Mouse (Mus musculus): ENCODE results near the gene Tnfaip6. TPM values are rescaled to one million over a fixed set of nuclear protein-coding genes. Genes with fewer than 3 reads are reported as not detected.
"Not testable (repeated sequence)": the region's sequence is repeated elsewhere in the genome, so short reads cannot be mapped to it uniquely, and the experiment has no call there.

Tnfaip6 gene
- polyA plus RNA-seq (2015; fragmentation: Nextera tagmentation; extraction: Ambion mirVana), result 8.2 and 9.5 TPM in 2 replicates

GRCm38 (mm10) chr2:52037882-52038281, at the start of gene Tnfaip6:
TSS of gene Tnfaip6 (plus strand) at chr2:52038009.
- Histone ChIP-seq H3K36me3 (no peaks in the 10 kb centered on the region), H3K4me1 (peaks cover 24% of the 10 kb centered on the region), H3K4me3 (replicated peaks) (peak within 1 kb of the TSS; percentile 51), H3K27ac (no peak within 1 kb of the TSS), H3K27me3 (no peaks in the 10 kb centered on the region), H3K9me3 (replicated peaks) (no peaks in the 10 kb centered on the region), H3K4me2 (peak within 1 kb of the TSS; percentile 80), H3K9ac (peak within 1 kb of the TSS; percentile 14; the same call in 1 of the 2 replicates)
- WGBS, result under 1% methylated on average over 17 of the region's 17 CpGs
- ATAC-seq (replicated peaks; ENCODE audit: low FRiP score), result no peak

DNA sequence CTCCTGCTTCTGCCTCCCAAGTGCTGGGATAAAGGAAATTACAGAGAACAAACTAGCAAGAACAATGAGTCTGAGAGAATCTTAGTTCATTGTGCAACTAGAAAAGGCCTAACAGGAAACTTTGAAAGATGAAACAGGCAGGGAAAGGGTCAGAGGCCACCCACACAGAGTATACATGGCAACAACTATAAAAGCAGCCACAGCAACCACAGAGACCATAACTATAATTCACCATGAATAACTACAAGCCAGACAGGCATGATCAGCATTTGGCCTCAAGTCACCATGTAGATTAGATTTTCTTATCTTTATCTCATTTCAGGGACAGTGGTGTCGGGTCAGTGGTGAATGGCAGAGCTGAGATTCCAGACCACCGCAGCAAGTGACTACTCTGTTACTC, 48.2 kb upstream of the Tnfaip6 start:
- Histone ChIP-seq H3K9me3 (replicated peaks) (no peaks in the 10 kb centered on the region), H3K27ac (no peak overlapping the region), H3K27me3 (no peaks in the 10 kb centered on the region), H3K4me2 (no peak overlapping the region), H3K9ac (no peak overlapping the region), H3K4me1 (no peaks in the 10 kb centered on the region), H3K36me3 (no peaks in the 10 kb centered on the region), H3K4me3 (replicated peaks) (no peak overlapping the region)
- WGBS, result 55% methylated on average over 2 of the region's 2 CpGs
- no peak for ATAC-seq (replicated peaks; ENCODE audit: low FRiP score)

DNA sequence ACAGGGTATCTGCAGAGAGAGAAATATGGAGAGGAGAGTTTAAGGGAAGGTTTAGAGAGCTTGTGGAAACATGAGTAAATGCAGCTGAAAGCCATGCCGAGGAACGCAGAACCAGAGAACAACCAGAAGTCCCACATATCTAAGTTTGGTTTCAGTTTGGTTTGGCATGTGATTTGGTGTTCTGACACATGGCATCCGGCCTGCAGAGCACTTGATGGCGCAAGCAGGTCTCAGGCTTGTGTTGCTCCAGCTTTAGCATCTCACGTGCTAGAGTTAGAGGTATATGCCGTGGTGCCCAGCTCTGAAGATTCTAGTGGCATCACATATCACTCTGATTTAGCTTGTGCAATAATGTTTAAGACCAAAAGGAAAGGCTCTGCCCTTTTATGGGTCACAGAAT, 46.4 kb upstream of the Tnfaip6 start:
- H3K4me1 ChIP-seq, result no peaks in the 10 kb centered on the region
- no peaks in the 10 kb centered on the region for H3K9me3 ChIP-seq (replicated peaks)
- H3K27me3 ChIP-seq, result no peaks in the 10 kb centered on the region
- H3K36me3 ChIP-seq, result no peaks in the 10 kb centered on the region
- no peak overlapping the region for H3K4me3 ChIP-seq (replicated peaks)
- H3K4me2 ChIP-seq, result no peak overlapping the region
- ATAC-seq (replicated peaks; ENCODE audit: low FRiP score), result no peak
- no peak overlapping the region for H3K27ac ChIP-seq
- H3K9ac ChIP-seq, result no peak overlapping the region
- 87% methylated on average over 6 of the region's 6 CpGs for WGBS

DNA sequence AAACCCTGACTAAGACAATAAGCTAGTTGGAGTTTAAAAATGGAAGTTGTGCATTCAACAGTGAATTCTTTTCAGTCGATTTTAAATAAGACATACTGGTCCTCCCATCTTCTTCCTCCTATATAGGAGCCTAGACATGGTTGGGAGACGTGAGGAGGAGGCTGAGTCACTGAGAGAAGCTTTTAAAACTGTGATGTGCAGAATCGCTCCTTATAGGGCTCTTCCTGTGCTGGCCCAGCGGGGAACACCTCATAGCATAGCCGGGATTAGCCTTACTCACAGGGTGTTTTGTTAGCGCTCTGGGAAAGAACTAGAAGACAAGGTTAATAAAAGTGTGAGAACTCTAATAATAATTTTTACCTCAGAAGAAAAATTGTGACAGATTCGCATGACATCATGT, 37.8 kb upstream of the Tnfaip6 start:
- 69% methylated on average over 7 of the region's 7 CpGs for WGBS
- no peaks in the 10 kb centered on the region for H3K36me3 ChIP-seq
- H3K4me1 ChIP-seq, result no peaks in the 10 kb centered on the region
- H3K27me3 ChIP-seq, result no peaks in the 10 kb centered on the region
- ATAC-seq (replicated peaks; ENCODE audit: low FRiP score), result no peak
- H3K9ac ChIP-seq, result no peak overlapping the region
- no peak overlapping the region for H3K4me2 ChIP-seq
- no peak overlapping the region for H3K4me3 ChIP-seq (replicated peaks)
- no peaks in the 10 kb centered on the region for H3K9me3 ChIP-seq (replicated peaks)
- no peak overlapping the region for H3K27ac ChIP-seq

GRCm38 (mm10) chr2:52001521-52001920, 36.3 kb upstream of the Tnfaip6 start:
- no peaks in the 10 kb centered on the region for H3K27me3 ChIP-seq
- 88% methylated on average over 8 of the region's 8 CpGs for WGBS
- H3K9me3 ChIP-seq (replicated peaks), result no peaks in the 10 kb centered on the region
- H3K4me1 ChIP-seq, result no peaks in the 10 kb centered on the region
- no peak overlapping the region for H3K27ac ChIP-seq
- H3K4me2 ChIP-seq, result no peak overlapping the region
- no peak overlapping the region for H3K4me3 ChIP-seq (replicated peaks)
- ATAC-seq (replicated peaks; ENCODE audit: low FRiP score), result no peak
- H3K36me3 ChIP-seq, result no peaks in the 10 kb centered on the region
- no peak overlapping the region for H3K9ac ChIP-seq

DNA sequence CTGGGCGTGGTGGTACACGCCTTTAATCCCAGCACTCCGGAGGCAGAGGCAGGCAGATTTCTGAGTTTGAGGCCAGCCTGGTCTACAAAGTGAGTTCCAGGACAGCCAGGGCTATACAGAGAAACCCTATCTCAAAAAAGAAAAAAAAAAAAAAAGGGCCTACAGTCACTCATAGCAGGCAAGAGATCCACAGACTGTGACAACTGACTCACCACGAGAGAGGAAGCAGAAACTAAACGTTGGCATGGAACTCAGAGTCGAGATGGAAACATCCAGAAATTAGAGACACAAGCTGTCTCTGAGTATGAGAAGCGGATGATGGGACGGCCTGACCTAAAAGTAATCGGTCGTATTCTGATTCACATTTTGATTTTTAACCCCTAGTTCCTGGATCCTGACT, 35.5 kb upstream of the Tnfaip6 start:
- not testable (repeated sequence) for H3K4me3 ChIP-seq (replicated peaks); H3K9ac ChIP-seq; H3K9me3 ChIP-seq (replicated peaks); H3K27ac ChIP-seq; ATAC-seq (replicated peaks; ENCODE audit: low FRiP score); H3K36me3 ChIP-seq; H3K4me2 ChIP-seq; H3K27me3 ChIP-seq; H3K4me1 ChIP-seq
- WGBS, result 88% methylated on average over 10 of the region's 10 CpGs

DNA sequence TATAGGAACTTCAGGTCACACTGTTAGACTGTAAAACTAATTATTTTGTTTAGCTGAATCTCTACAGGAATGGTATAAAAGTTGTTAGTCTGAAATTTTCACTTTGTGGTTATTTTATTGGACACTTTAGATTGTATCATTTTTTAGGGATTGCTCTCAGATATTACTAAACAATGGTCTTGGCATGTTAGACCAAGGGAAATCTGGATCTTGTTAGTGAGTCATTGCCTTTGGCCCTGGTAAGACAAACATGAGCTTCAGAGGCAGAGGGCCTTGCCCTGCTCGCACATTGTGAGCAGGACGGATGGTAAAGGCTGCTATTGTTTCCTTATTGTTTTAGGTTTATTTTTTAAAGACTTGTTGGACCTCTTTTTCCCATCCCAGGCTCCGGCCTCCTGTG, 31.4 kb upstream of the Tnfaip6 start:
- Histone ChIP-seq H3K27ac (no peak overlapping the region), H3K27me3 (no peaks in the 10 kb centered on the region), H3K4me2 (no peak overlapping the region), H3K9ac (no peak overlapping the region), H3K4me1 (no peaks in the 10 kb centered on the region), H3K9me3 (replicated peaks) (no peaks in the 10 kb centered on the region), H3K4me3 (replicated peaks) (no peak overlapping the region), H3K36me3 (no peaks in the 10 kb centered on the region)
- no peak for ATAC-seq (replicated peaks; ENCODE audit: low FRiP score)
- WGBS, result 66% methylated on average over 3 of the region's 3 CpGs

- H3K4me3 ChIP-seq (replicated peaks); H3K4me2 ChIP-seq; H3K4me1 ChIP-seq; H3K27ac ChIP-seq; ATAC-seq (replicated peaks; ENCODE audit: low FRiP score); H3K9ac ChIP-seq; H3K27me3 ChIP-seq; H3K36me3 ChIP-seq; H3K9me3 ChIP-seq (replicated peaks): not testable (repeated sequence)
- WGBS, result 89% methylated on average over 3 of the region's 3 CpGs
Measured at GRCm38 (mm10) chr2:52011820-52012219, 26.0 kb upstream of the Tnfaip6 start.

DNA sequence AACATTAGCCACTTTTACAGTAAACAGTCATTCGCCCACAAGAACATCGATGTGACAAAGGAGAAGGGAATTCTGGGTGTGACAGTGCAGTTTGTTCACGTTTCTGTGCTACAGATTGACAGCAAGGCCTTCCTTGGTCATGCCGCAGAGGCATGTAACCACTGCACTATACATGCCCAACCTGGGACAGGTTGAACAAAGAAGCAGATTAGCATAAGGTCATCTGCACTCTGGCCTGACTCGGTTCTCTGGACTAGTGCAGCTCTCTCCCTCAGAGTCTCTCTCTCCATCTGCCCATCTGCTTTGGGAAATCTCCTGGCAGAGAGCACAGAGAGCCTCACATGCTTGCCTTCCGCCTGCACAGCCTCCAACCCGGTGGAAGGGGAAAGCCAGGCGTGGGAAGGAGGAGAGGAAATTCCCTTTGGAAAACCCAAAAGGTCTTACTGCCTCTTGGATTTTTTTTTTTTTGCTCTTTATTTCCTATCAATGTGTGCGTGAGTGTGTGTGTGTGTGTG, 24.4 kb upstream of the Tnfaip6 start:
- Histone ChIP-seq H3K9ac (no peak overlapping the region), H3K27ac (no peak overlapping the region), H3K4me2 (no peak overlapping the region), H3K27me3 (no peaks in the 10 kb centered on the region), H3K9me3 (replicated peaks) (no peaks in the 10 kb centered on the region), H3K4me3 (replicated peaks) (no peak overlapping the region), H3K36me3 (no peaks in the 10 kb centered on the region), H3K4me1 (0 out of 2 replicates have a peak, but pooled peaks cover 3% of the 10 kb centered on the region)
- ATAC-seq (replicated peaks; ENCODE audit: low FRiP score), result no peak
- WGBS, result 76% methylated on average over 9 of the region's 9 CpGs

DNA sequence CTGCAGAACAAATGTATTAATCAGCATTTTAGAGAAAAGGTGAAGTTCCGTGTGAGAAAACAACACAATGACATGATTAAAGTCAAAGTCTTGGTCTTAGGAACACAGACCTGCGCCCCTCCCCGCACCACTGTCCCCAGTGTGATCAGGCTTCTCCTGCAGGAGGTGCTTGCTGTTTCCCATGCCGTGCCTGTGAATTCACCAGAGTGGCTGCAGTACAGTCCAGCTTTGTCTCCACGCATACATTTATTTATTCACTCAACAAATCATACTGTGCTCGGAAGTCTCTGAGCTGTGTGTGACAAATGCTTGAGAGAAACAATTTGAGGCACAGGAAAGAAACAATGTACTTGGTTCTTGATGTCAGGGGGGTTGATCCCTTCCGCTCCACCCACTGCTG, 21.4 kb upstream of the Tnfaip6 start:
- Histone ChIP-seq H3K9me3 (replicated peaks) (no peaks in the 10 kb centered on the region), H3K4me2 (no peak overlapping the region), H3K4me1 (0 out of 2 replicates have a peak, but pooled peaks cover 3% of the 10 kb centered on the region), H3K4me3 (replicated peaks) (no peak overlapping the region), H3K36me3 (no peaks in the 10 kb centered on the region), H3K9ac (no peak overlapping the region), H3K27ac (no peak overlapping the region), H3K27me3 (no peaks in the 10 kb centered on the region)
- ATAC-seq (replicated peaks; ENCODE audit: low FRiP score), result no peak
- 48% methylated on average over 7 of the region's 7 CpGs for WGBS

GRCm38 (mm10) chr2:52027061-52027460, 10.7 kb upstream of the Tnfaip6 start:
- Histone ChIP-seq H3K4me1 (no peaks in the 10 kb centered on the region), H3K27ac (no peak overlapping the region), H3K36me3 (no peaks in the 10 kb centered on the region), H3K27me3 (no peaks in the 10 kb centered on the region), H3K4me3 (replicated peaks) (no peak overlapping the region), H3K9me3 (replicated peaks) (no peaks in the 10 kb centered on the region), H3K4me2 (no peak overlapping the region), H3K9ac (no peak overlapping the region)
- no peak for ATAC-seq (replicated peaks; ENCODE audit: low FRiP score)
- WGBS, result 89% methylated on average over 4 of the region's 4 CpGs

GRCm38 (mm10) chr2:52029426-52029825, 8.4 kb upstream of the Tnfaip6 start:
- 89% methylated on average over 3 of the region's 3 CpGs for WGBS
- Histone ChIP-seq H3K9me3 (replicated peaks) (no peaks in the 10 kb centered on the region), H3K27me3 (no peaks in the 10 kb centered on the region), H3K4me2 (no peak overlapping the region), H3K9ac (no peak overlapping the region), H3K4me1 (no peaks in the 10 kb centered on the region), H3K4me3 (replicated peaks) (no peak overlapping the region), H3K36me3 (no peaks in the 10 kb centered on the region), H3K27ac (no peak overlapping the region)
- no peak for ATAC-seq (replicated peaks; ENCODE audit: low FRiP score)

DNA sequence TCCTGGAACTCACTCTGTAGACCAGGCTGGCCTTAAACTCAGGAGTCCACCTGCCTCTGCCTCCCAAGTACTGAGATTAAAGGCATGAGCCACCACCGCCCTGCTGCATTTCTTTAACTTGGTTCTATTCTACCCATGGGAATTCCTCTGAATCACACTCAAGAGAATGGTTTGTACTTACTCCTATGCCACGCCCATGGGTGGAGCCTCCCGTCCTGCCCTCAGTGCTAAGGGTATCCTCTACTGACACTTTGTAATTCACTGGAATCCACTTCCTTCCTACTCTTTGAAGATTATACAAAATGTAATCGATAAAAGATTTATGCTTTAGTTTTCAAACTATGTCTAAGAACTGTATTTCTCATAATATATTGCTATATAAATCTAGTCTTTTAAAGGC, 6.3 kb upstream of the Tnfaip6 start:
- 78% methylated on average over 4 of the region's 4 CpGs for WGBS
- H3K4me3 ChIP-seq (replicated peaks), result no peak overlapping the region
- no peak overlapping the region for H3K27ac ChIP-seq
- no peaks in the 10 kb centered on the region for H3K27me3 ChIP-seq
- ATAC-seq (replicated peaks; ENCODE audit: low FRiP score), result no peak
- H3K36me3 ChIP-seq, result no peaks in the 10 kb centered on the region
- no peaks in the 10 kb centered on the region for H3K9me3 ChIP-seq (replicated peaks)
- no peaks in the 10 kb centered on the region for H3K4me1 ChIP-seq
- no peak overlapping the region for H3K4me2 ChIP-seq
- no peak overlapping the region for H3K9ac ChIP-seq

Data from kidney, embryonic 15.5 days (tissue).